Mouse (Mus musculus): ENCODE measurements at regions not wholly inside any gene's neighbourhood (a gene's known extent, or its start where the extent isn't known, plus 50 kb on each side); places are given as distances from the start of the nearest gene placed in this dataset.

DNA sequence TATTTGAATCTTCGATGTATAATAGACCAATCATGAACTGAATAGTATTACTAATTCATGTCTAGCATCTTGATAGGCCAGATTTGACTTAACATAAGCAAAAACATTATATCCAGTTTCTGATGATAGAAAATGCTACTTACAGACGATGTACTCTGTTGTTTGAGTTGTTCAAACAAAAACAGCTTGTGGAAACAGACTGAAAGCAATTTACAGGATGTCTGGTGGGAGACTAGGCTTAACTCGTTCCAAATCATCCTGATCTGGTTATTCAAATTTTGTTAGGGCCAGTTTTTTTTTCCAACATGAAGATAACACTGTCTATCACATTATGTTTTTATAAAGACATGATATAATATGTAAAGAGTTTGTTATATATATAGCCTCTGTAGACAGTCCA, 369.4 kb upstream of the Igbp1b start:
- H3K36me3 ChIP-seq (replicated peaks; ENCODE audit: control insufficient read depth, insufficient read depth, low read length) = no peaks in the 10 kb centered on the region
- no peak for ATAC-seq (ENCODE audit: insufficient read depth, low read depth)
- H3K9me3 ChIP-seq (replicated peaks; ENCODE audit: control insufficient read depth, low read length) = no peaks in the 10 kb centered on the region
- H3K9ac ChIP-seq (replicated peaks; ENCODE audit: low read depth, low read length) = no peak overlapping the region
- H3K4me1 ChIP-seq (ENCODE audit: control insufficient read depth, insufficient read depth) = no peaks in the 10 kb centered on the region
- TF ChIP-seq CTCF (IDR thresholded peaks at IDR 0.05; ENCODE audit: low read depth) (no peak), EP300 (IDR thresholded peaks at IDR 0.05; ENCODE audit: low read depth) (no peak)
- H3K4me2 ChIP-seq (ENCODE audit: low read depth, low read length) = no peak overlapping the region
- no peak overlapping the region for H3K4me3 ChIP-seq (ENCODE audit: low read depth, low read length)
- DNase-seq (ENCODE audit: low spot score) = no peak
- H3K27ac ChIP-seq (ENCODE audit: low read depth) = no peak overlapping the region
- no peaks in the 10 kb centered on the region for H3K27me3 ChIP-seq (ENCODE audit: control insufficient read depth, insufficient read depth, low read length)
- 50% methylated on average over 3 of the region's 3 CpGs for WGBS

GRCm38 (mm10) chr6:139014526-139014925, 356.2 kb upstream of the Igbp1b start:
- Histone ChIP-seq H3K4me2 (ENCODE audit: low read depth, low read length) (no peak overlapping the region), H3K9ac (replicated peaks; ENCODE audit: low read depth, low read length) (no peak overlapping the region), H3K9me3 (replicated peaks; ENCODE audit: control insufficient read depth, low read length) (no peaks in the 10 kb centered on the region), H3K27me3 (ENCODE audit: control insufficient read depth, insufficient read depth, low read length) (no peaks in the 10 kb centered on the region), H3K4me1 (ENCODE audit: control insufficient read depth, insufficient read depth) (no peaks in the 10 kb centered on the region), H3K36me3 (replicated peaks; ENCODE audit: control insufficient read depth, insufficient read depth, low read length) (no peaks in the 10 kb centered on the region), H3K4me3 (ENCODE audit: low read depth, low read length) (no peak overlapping the region), H3K27ac (ENCODE audit: low read depth) (no peak overlapping the region)
- 68% methylated on average over 4 of the region's 4 CpGs for WGBS
- DNase-seq (ENCODE audit: low spot score) (no peak), ATAC-seq (ENCODE audit: insufficient read depth, low read depth) (no peak)
- no peak for TF ChIP-seq EP300 (IDR thresholded peaks at IDR 0.05; ENCODE audit: low read depth)
- TF ChIP-seq CTCF (IDR thresholded peaks at IDR 0.05; ENCODE audit: low read depth) = no peak

DNA sequence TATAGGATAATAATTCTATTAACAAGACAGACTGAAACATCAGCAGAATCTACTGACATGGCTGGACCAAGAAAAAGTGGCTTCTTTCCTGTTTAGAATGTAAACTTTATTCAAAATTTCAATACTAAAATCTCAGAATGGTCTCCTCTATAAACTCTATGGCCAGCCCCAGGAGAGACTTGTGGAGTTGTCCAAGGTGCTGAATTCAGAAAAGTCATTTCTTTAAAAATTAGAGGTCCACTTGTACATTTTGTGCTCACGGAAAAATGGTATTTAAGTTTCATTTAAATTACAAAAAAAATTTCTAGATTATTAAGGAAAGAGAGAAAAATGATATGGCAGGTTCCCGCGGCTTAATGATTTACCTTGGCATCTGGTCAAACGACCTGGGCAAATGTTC, 352.2 kb upstream of the Igbp1b start:
- no peaks in the 10 kb centered on the region for H3K4me1 ChIP-seq (ENCODE audit: control insufficient read depth, insufficient read depth)
- H3K4me2 ChIP-seq (ENCODE audit: low read depth, low read length) = no peak overlapping the region
- H3K9me3 ChIP-seq (replicated peaks; ENCODE audit: control insufficient read depth, low read length) = no peaks in the 10 kb centered on the region
- DNase-seq (ENCODE audit: low spot score) (no peak), ATAC-seq (ENCODE audit: insufficient read depth, low read depth) (no peak)
- H3K27ac ChIP-seq (ENCODE audit: low read depth) = no peak overlapping the region
- no peak overlapping the region for H3K4me3 ChIP-seq (ENCODE audit: low read depth, low read length)
- no peaks in the 10 kb centered on the region for H3K27me3 ChIP-seq (ENCODE audit: control insufficient read depth, insufficient read depth, low read length)
- no peaks in the 10 kb centered on the region for H3K36me3 ChIP-seq (replicated peaks; ENCODE audit: control insufficient read depth, insufficient read depth, low read length)
- H3K9ac ChIP-seq (replicated peaks; ENCODE audit: low read depth, low read length) = no peak overlapping the region
- no peak for TF ChIP-seq CTCF (IDR thresholded peaks at IDR 0.05; ENCODE audit: low read depth)
- WGBS = 60% methylated on average over 4 of the region's 4 CpGs
